Mouse (Mus musculus): ENCODE measurements around the gene Vasn.

Gene Vasn

GRCm38 (mm10) chr16:4607818-4608531 lies 31.8 kb upstream of the Vasn start:
- DNase-seq (ENCODE audit: low spot score), result peak; percentile 44

DNA sequence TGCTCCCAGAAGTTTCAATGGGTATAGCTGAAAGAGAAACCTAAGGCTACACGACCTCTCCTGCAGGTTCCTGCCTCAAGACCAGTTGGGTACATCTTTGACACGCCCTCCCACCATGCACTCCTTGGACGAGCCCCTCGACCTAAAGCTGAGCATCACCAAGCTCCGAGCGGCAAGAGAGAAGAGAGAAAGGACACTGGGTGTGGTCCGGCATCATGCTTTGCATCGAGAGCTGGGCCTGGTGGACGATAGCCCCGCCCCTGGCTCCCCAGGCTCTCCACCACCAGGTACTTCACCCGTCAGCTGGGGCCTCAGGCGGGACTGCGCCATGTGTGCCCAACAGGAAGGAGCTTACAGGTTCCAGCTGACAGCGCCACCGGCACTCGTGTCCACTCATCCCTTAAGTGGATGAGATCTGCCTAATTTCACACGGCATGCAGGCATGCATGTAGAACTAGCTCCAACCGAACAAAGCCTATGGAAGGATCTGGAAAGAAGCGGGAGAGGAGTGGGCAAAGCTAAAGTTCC lies 31.1 kb upstream of the Vasn start:
- DNase-seq (ENCODE audit: low spot score), result no peak

DNA sequence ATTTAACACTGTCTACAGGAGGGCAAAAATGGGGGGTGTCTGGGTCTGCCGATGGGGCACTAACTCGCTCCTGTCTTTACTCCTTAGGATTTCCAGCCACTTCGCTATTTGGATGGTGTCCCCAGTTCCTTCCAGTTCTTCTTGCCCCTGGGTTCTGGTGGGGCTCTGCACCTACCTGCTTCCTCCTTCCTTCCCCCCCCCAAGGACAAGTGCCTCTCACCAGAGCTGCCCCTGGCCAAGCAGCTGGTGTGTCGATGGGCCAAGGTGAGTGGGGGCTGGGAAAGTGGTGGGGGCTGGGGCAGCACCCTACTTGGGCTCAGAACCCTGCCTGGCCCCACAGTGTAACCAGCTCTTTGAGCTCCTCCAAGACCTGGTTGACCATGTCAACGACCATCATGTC lies 28.5 kb upstream of the Vasn start:
- no peak for DNase-seq (ENCODE audit: low spot score)

GRCm38 (mm10) chr16:4611676-4612075 lies 28.1 kb upstream of the Vasn start:
- DNase-seq (ENCODE audit: low spot score), result no peak

- DNase-seq (ENCODE audit: low spot score), result no peak
Measured at GRCm38 (mm10) chr16:4613736-4614135, 26.0 kb upstream of the Vasn start.

- DNase-seq (ENCODE audit: low spot score), result no peak
Measured at GRCm38 (mm10) chr16:4614639-4615038, 25.1 kb upstream of the Vasn start.

DNA sequence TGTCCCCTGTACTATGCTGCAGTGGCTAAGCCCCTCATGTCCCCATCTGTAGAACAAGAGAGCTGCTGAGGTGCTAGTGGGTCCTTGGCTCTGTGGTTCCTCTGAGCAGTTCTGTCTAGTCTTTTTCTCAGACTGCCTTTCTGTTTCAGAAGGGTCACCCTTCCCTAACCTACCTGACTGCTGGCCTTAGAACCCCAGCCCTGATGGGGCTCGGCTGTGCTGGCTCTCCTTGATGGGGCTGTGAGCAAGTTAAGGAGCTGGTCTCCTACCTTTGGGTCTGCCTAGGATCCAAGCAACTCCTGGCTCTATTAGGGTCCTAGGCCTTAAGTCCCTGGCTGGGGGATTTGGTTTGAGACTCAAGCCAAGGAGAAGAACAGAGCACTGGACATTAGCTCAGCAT lies 24.4 kb upstream of the Vasn start:
- DNase-seq (ENCODE audit: low spot score), result no peak

- DNase-seq (ENCODE audit: low spot score), result no peak
Measured at GRCm38 (mm10) chr16:4616829-4617228, 22.9 kb upstream of the Vasn start.

DNA sequence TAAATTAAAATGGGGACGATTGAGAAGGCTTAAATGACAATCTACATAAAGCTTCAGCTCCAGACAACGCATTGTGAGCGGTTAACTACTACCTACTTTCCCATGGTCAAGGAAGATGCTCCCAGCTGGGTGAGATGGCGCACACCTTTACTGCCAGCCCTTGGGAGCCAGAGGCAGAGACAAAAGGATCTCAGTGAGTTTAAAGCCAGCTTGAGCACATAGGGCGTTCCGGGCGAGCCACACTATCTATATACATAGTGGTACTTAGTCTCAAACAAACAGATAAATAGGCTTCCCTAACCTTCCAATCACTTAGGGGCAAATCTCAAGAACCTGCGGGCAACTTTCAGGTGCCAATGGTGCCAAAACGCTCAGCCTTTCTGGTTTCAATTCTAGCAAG lies 15.7 kb upstream of the Vasn start:
- DNase-seq (ENCODE audit: low spot score), result no peak

GRCm38 (mm10) chr16:4624481-4625110 lies 15.1 kb upstream of the Vasn start, which contains the start of gene Pam16:
Gene Pam16, minus strand, starts transcription at chr16:4624988.
- DNase-seq (ENCODE audit: low spot score), result peak; percentile 90

DNA sequence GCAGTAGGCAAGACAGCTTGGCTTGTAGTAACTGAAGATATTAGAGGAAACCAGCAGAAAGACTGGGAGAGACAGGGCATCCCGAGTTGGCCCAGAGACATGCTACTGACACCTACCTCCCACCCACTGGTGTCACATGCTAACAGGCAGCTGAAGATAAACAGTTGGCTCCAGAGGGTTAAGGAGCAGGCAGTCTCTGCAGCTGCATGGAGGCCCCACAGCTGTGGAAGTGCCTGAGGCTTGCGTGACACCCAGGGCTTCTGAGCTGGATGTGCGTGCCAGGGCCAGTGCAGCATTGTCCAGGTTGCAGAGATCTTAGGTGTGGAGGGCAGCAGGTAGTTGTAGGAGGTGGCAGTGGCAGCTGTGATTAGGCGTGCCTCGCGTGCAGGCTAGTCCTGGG lies 12.6 kb upstream of the Vasn start:
- no peak for DNase-seq (ENCODE audit: low spot score)

- no peak for DNase-seq (ENCODE audit: low spot score)
Measured at GRCm38 (mm10) chr16:4628898-4629419, 10.8 kb upstream of the Vasn start.

DNA sequence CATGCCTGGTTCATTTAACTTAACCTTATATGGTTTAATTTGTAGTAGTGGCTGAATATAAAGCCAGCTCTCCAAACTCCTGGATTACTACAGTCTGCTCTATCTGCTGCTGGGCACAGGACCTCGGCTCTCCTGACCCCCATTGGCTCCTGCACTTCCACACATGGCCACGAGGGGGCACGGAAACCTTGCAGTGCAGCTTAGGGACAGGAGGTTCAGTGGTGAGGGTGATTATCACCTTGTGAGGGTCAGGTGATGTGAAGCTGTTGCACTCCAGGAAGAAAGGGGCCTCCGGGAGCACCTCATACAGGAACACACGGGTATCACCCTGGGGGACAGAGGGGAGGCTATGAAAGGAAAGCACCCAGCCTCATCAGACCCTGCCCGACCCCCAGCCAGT lies 9.8 kb upstream of the Vasn start:
- DNase-seq (ENCODE audit: low spot score), result peak; percentile 67

DNA sequence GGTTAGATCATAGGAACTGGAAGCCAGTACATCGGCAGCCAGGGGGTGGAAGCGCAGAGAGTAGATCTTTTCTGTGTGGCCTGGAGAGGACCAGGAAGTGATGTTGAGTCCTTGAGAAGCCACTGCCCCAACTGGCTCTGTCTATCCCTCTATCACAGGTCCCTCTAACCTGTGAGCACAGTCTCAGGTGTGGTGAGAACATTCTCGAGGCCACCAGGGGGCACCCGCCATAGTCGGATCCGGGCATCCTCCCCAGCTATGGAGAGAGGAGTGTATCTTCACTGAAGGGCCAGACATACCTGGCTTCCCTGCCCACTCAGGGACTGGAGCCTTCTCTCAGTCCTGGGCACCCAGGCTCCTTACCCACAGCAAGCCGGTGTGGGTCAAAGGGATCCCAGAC lies 7.7 kb upstream of the Vasn start:
- no peak for DNase-seq (ENCODE audit: low spot score)

DNA sequence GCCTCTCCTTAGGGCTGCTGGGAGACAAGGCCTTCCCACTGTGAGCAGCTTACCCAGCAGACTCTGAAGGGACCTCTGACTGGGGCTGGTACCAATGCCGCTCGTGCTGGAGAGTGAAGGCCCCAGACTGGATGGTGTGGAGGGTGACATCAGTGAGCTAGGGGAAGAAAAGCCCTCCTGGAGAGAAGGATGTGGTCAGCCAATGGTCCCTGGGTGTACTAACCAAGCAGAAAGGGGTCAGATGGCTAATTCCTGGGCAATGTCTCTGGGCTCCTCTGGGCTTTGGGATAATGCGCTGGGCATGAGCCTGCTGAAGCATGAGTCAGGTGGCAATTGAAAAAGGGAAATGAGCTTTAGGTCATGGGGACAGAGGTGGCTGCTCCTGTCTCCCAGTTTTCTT lies 6.1 kb upstream of the Vasn start:
- DNase-seq (ENCODE audit: low spot score), result no peak

DNA sequence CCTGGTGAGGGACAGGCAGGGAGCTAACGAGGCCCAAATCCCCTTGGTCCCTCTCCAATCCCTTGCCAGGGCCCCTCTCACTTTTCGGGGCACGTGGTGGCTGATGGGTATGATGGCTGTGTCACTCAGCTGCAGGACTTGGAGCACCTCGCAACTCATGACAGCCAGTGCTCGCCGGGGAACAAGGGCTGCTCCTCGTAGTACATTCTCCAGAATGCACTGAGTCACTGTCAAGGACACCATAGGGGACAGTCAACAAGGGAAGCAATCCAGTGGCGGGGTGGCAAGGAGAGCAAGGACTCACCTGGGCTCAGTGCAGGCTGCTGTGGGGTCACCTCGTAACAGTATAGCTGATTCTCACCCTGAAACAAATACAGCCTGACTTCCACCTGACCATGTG lies 5.1 kb upstream of the Vasn start:
- DNase-seq (ENCODE audit: low spot score), result no peak

DNA sequence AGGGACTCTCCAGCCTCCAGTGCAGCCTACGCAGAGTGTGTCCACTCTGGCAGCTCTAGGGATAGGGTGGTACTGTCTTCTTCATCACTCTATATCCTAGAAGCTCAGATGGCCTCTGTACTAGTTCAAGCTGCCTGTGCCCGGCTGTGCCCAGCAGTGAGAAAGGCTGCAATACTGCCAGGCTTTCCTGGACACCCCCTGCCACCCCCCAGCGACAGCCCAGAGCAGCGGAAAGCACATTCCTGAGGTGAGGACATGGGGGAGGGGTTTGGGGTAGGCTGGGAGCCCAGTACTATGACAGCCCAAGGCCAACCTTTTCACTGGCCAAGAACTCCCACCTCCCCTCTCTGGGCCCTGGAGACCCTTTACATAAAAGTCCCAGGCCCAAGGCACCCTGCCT lies 4.0 kb upstream of the Vasn start:
- no peak for DNase-seq (ENCODE audit: low spot score)

- DNase-seq (ENCODE audit: low spot score), result no peak
Measured at GRCm38 (mm10) chr16:4638891-4639390, 800 bp upstream of the Vasn start.

GRCm38 (mm10) chr16:4640267-4641005 lies 695 bp downstream of the Vasn start:
- peak; percentile 24 for DNase-seq (ENCODE audit: low spot score)

DNA sequence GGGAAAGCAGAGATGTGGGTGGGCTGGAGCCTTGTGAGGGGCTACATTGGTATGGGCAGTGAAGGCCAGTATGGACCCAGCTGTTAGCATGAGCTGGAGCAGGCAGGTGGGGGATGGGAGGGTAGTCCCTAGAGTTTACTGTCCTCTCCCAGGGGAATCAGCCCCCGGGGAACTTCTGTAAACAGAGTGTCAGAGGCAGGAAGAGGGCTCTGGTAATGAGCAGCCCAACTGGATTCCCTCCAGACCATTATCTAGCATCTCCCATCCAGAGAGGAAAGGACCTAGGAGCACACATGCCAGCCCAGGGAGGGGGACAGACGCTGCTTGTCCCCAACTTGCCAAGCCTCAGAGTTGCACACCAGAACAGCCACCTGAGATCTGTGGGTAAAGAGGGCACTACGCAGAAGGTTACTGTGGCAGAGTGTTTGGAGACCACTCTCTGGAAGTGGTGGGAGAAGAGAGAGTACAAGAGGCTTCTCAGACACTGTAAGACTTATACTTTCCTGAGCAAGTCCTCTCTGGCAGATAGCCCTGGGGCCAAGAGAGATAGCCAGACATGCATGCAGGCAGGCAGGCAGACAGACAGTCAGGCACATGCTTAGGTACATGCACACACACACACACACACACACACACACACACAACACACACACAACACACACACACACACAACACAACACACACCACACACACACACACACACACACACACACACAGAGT lies 1.5 kb downstream of the Vasn start:
- DNase-seq (ENCODE audit: low spot score), result no peak

GRCm38 (mm10) chr16:4642190-4642589 lies 2.4 kb downstream of the Vasn start:
- DNase-seq (ENCODE audit: low spot score), result peak; percentile 84

GRCm38 (mm10) chr16:4642937-4643336 lies 3.2 kb downstream of the Vasn start:
- DNase-seq (ENCODE audit: low spot score), result no peak
